Mouse (Mus musculus) midbrain, embryonic 11.5 days (tissue): ENCODE results near the gene Gm42421. TPM values are rescaled to one million over a fixed set of nuclear protein-coding genes. Genes with fewer than 3 reads are reported as not detected.
A peak's percentile ranks its signal among the peaks of the same experiment; 100 is the strongest.

ENCODE experiments used
- ATAC-seq: fragments of 200-750 bp; cut with Nextera tagmentation; 2 replicates; pipeline ENCODE4 v1.8.0; 2017; ENCODE audit warnings: moderate TSS enrichment, moderate library complexity; ENCODE audit not compliant: low FRiP score
- DNase-seq: peaks from one replicate; pipeline ENCODE4 v3.0.0; 2015; ENCODE audit warnings: low spot score; ENCODE audit errors: missing footprints
- H3K27ac ChIP-seq: fragments of 300-500 bp; sonication (generic); 2 replicates; pipeline ENCODE4 v1.5.1; 2014; ENCODE audit warnings: low read depth, low read length
- H3K27me3 ChIP-seq: fragments of 300-500 bp; sonication (generic); 2 replicates; pipeline ENCODE4 v1.6.1; 2014; ENCODE audit warnings: mild to moderate bottlenecking, low read length, moderate library complexity, mixed read lengths; ENCODE audit not compliant: control insufficient read depth, insufficient read depth
- H3K36me3 ChIP-seq: fragments of 300-500 bp; sonication (generic); 2 replicates; pipeline ENCODE4 v1.6.1; 2014; ENCODE audit warnings: mild to moderate bottlenecking, low read length, moderate library complexity, mixed read lengths; ENCODE audit not compliant: control insufficient read depth, insufficient read depth
- H3K4me1 ChIP-seq: fragments of 300-500 bp; sonication (generic); 2 replicates; pipeline ENCODE4 v1.6.1; 2014; ENCODE audit warnings: low read length; ENCODE audit not compliant: control insufficient read depth, insufficient read depth
- H3K4me2 ChIP-seq: fragments of 300-500 bp; sonication (generic); 2 replicates; pipeline ENCODE4 v1.6.1; 2014; ENCODE audit warnings: mild to moderate bottlenecking, moderate library complexity
- H3K4me3 ChIP-seq: fragments of 300-500 bp; sonication (generic); 2 replicates; pipeline ENCODE4 v1.5.1; 2014; ENCODE audit warnings: low read depth, low read length
- H3K9ac ChIP-seq: fragments of 300-500 bp; sonication (generic); 2 replicates; pipeline ENCODE4 v1.6.1; 2014; ENCODE audit warnings: low read length
- H3K9me3 ChIP-seq: fragments of 300-500 bp; sonication (generic); 2 replicates; pipeline ENCODE4 v1.6.1; 2016; ENCODE audit warnings: low read length; ENCODE audit not compliant: control insufficient read depth
- WGBS: fragments of 180-500 bp; shearing (Covaris S2); extraction: QIAGEN DNeasy Blood & Tissue Kit; methylation state at CpG from one replicate; pipeline ENCODE4 v1.1.7; 2014; 5-methylcytosine and 5-hydroxymethylcytosine counted together
- polyA plus RNA-seq: library from polyadenylated mRNA; unstranded; fragments of >200 nt; fragmentation: Nextera tagmentation; extraction: Ambion mirVana; gene quantifications from 2 replicates; pipeline ENCODE4 v1.2.1, GENCODE M21; 2014

Gm42421 gene
- polyA plus RNA-seq, 1 experiment from 2014 or later: 1.2 TPM

- ATAC-seq (no peak), DNase-seq (peak; percentile 91)
- Histone ChIP-seq H3K36me3 (peaks cover 7% of the 10 kb centered on the region; the same call in 1 of the 2 replicates), H3K4me1 (peaks cover 15% of the 10 kb centered on the region), H3K9me3 (no peaks in the 10 kb centered on the region), H3K9ac (peak overlapping the region; percentile 68), H3K4me2 (peak overlapping the region; percentile 62), H3K27me3 (no peaks in the 10 kb centered on the region), H3K4me3 (peak overlapping the region; percentile 71), H3K27ac (no peak overlapping the region; the same call in 1 of the 2 replicates)
- 2% methylated on average over 9 of the region's 9 CpGs for WGBS
Measured at GRCm38 (mm10) chr5:143908926-143909325, 19.0 kb upstream of the Gm42421 start.

GRCm38 (mm10) chr5:143909417-143910400 is 18.3 kb upstream of the Gm42421 start, which contains the start of the genes Aimp2 and Pms2:
Gene Aimp2 (minus strand): TSS chr5:143909847.
Gene Pms2 (plus strand): TSS chr5:143909964.
- Histone ChIP-seq H3K36me3 (peaks cover 2% of the 10 kb centered on the region; the same call in 1 of the 2 replicates), H3K4me3 (peak within 1 kb of the TSS; percentile 71), H3K9me3 (no peaks in the 10 kb centered on the region), H3K4me2 (peak within 1 kb of the TSS; percentile 62), H3K9ac (peak within 1 kb of the TSS; percentile 69), H3K4me1 (peaks cover 15% of the 10 kb centered on the region), H3K27ac (peak within 1 kb of the TSS; percentile 61), H3K27me3 (no peaks in the 10 kb centered on the region)
- ATAC-seq (peak; percentile 100), DNase-seq (peak; percentile 99)
- WGBS: under 1% methylated on average over 70 of the region's 70 CpGs

DNA sequence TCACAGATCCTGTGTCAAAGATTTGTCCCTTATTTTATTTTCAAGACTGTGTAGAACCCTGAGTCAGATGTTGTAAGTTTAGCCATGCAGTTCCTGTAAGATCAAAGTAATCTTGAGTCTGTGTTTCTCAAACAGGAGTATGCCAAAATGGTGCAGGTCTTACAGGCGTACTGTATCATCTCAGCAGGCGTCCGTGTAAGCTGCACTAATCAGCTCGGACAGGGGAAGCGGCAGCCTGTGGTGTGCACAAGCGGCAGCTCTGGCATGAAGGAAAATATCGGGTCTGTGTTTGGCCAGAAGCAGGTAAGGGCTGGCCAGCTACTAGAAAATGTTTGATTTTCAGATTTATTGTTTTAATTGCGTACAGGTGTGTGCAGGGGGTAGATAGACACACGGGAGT is 11.8 kb upstream of the Gm42421 start:
- 91% methylated on average over 9 of the region's 9 CpGs for WGBS
- Histone ChIP-seq H3K27ac (no peak overlapping the region), H3K4me1 (no peaks in the 10 kb centered on the region), H3K9me3 (no peaks in the 10 kb centered on the region), H3K36me3 (peaks cover 15% of the 10 kb centered on the region; the same call in 1 of the 2 replicates), H3K4me3 (no peak overlapping the region), H3K9ac (no peak overlapping the region), H3K27me3 (no peaks in the 10 kb centered on the region), H3K4me2 (no peak overlapping the region)
- no peak for ATAC-seq
- DNase-seq: no peak

DNA sequence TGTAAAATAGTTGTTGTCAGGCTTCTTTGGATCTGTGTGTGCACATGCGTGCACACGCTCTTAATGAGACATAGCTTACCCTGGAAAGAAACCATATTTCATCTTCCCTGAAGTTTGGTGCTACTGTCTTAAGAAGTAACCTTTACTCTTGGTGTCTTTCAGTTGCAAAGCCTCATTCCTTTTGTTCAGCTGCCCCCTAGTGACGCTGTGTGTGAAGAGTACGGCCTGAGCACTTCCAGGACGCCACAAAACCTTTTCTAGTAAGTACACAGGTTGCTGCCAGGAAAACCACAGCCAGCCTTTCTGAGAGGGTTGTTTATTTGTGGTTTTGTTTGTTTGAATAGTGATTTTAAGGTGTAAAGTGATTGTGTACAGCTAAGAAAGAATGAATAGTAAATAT is 10.6 kb upstream of the Gm42421 start:
- Histone ChIP-seq H3K4me2 (no peak overlapping the region), H3K36me3 (peaks cover 15% of the 10 kb centered on the region; the same call in 1 of the 2 replicates), H3K27me3 (no peaks in the 10 kb centered on the region), H3K9me3 (no peaks in the 10 kb centered on the region), H3K27ac (no peak overlapping the region), H3K4me3 (no peak overlapping the region), H3K9ac (no peak overlapping the region), H3K4me1 (no peaks in the 10 kb centered on the region)
- 58% methylated on average over 5 of the region's 5 CpGs for WGBS
- ATAC-seq (no peak), DNase-seq (no peak)

- H3K27me3 ChIP-seq: no peaks in the 10 kb centered on the region
- H3K4me3 ChIP-seq: no peak overlapping the region
- H3K36me3 ChIP-seq: peaks cover 15% of the 10 kb centered on the region; the same call in 1 of the 2 replicates
- no peak overlapping the region for H3K4me2 ChIP-seq
- no peak overlapping the region for H3K9ac ChIP-seq
- ATAC-seq: no peak
- H3K9me3 ChIP-seq: no peaks in the 10 kb centered on the region
- DNase-seq: no peak
- H3K27ac ChIP-seq: no peak overlapping the region
- no peaks in the 10 kb centered on the region for H3K4me1 ChIP-seq
- 94% methylated on average over 3 of the region's 3 CpGs for WGBS
Measured at GRCm38 (mm10) chr5:143918120-143918519, 9.9 kb upstream of the Gm42421 start.

GRCm38 (mm10) chr5:143924781-143925452 is 3.1 kb upstream of the Gm42421 start:
- Histone ChIP-seq H3K9ac (no peak overlapping the region), H3K36me3 (peaks cover 17% of the 10 kb centered on the region), H3K4me3 (no peak overlapping the region), H3K27ac (no peak overlapping the region), H3K9me3 (no peaks in the 10 kb centered on the region), H3K4me1 (no peaks in the 10 kb centered on the region), H3K4me2 (no peak overlapping the region), H3K27me3 (no peaks in the 10 kb centered on the region)
- ATAC-seq (no peak), DNase-seq (no peak)
- 92% methylated on average over 6 of the region's 6 CpGs for WGBS

DNA sequence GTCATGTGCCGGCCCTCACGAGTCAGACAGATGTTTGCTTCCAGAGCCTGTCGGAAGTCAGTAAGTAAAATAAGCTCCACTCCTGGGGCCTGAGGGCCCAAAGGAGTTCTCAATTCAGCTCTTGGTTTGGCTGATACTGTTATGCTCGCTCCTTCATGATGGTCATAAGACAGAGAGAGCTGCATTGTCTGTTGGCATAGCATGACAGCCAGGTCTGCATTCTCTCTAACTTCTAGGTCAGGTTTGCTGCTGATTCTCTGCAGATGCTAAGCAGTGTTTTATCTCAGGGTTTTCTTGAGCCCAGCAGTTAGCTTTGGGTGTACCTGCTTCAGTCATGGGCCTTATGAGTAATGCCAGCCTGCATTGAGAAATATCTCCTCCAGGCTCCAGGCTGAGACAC is 1.3 kb downstream of the Gm42421 start:
- no peak overlapping the region for H3K4me2 ChIP-seq
- H3K9ac ChIP-seq: no peak overlapping the region
- peaks cover 17% of the 10 kb centered on the region for H3K36me3 ChIP-seq
- DNase-seq: no peak
- 93% methylated on average over 4 of the region's 4 CpGs for WGBS
- H3K27me3 ChIP-seq: no peaks in the 10 kb centered on the region
- H3K9me3 ChIP-seq: no peaks in the 10 kb centered on the region
- H3K27ac ChIP-seq: no peak overlapping the region
- ATAC-seq: no peak
- H3K4me1 ChIP-seq: no peaks in the 10 kb centered on the region
- H3K4me3 ChIP-seq: no peak overlapping the region

GRCm38 (mm10) chr5:143930656-143931055 is 2.7 kb downstream of the Gm42421 start:
- Histone ChIP-seq H3K9me3 (no peaks in the 10 kb centered on the region), H3K36me3 (peaks cover 11% of the 10 kb centered on the region), H3K27ac (no peak overlapping the region), H3K4me2 (no peak overlapping the region), H3K4me3 (no peak overlapping the region), H3K9ac (no peak overlapping the region), H3K27me3 (no peaks in the 10 kb centered on the region), H3K4me1 (no peaks in the 10 kb centered on the region)
- ATAC-seq (no peak), DNase-seq (no peak)
- 97% methylated on average over 12 of the region's 12 CpGs for WGBS
